Mouse (Mus musculus): ENCODE results near the gene Rasl12. TPM values are rescaled to one million over a fixed set of nuclear protein-coding genes. Genes with fewer than 3 reads are reported as not detected.

The Rasl12 gene
- polyA plus RNA-seq, 1 experiment from 2014 or later = 6.7 TPM

DNA sequence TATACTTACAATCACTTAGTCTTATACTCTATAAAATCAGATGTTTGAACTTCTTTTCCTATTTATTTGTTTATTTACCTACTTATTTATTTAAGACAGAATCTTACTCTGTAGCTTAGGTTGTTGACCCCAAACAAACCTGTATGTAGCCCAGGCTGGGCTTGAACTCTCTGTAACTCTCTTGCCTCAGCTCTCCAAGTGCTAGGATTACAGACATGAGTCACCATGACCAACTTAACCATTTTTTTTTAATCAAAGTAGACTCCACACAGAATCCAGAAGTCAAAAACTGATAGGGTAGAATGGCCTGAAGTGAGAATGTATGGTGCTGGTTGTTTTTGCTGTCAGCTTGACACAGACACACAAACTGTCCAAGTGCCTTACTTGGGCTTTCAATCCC lies 32.1 kb downstream of the Rasl12 start:
- H3K9me3 ChIP-seq (replicated peaks) = no peaks in the 10 kb centered on the region
- H3K27me3 ChIP-seq (ENCODE audit: low read depth, poor library complexity, severe bottlenecking) = no peaks in the 10 kb centered on the region
- H3K4me1 ChIP-seq = no peaks in the 10 kb centered on the region
- H3K36me3 ChIP-seq = no peaks in the 10 kb centered on the region
- H3K27ac ChIP-seq (replicated peaks) = no peak overlapping the region
- no peak for DNase-seq (ENCODE audit: low spot score)
- H3K4me3 ChIP-seq = no peak overlapping the region

DNA sequence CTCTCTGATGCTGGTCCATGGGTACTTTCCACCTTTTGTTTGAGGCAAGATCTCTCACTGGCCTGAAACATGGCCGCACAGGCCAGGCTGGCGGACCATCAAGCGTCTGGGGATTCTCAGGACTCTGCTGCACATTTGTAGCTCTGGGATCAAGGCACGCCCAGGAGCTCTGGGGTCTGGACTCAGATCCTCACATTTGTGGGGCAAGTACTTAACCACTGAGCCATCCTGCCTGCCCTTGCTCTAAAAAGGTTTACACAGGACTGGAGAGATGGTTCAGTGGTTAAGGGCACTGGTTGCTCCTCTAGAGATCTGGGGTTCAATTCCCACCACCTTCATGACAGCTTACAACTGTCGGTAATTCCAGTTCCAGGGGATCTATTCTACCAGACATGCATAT lies 32.6 kb downstream of the Rasl12 start:
- H3K27me3 ChIP-seq (ENCODE audit: low read depth, poor library complexity, severe bottlenecking) = no peaks in the 10 kb centered on the region
- peaks cover 2% of the 10 kb centered on the region for H3K4me1 ChIP-seq
- no peaks in the 10 kb centered on the region for H3K9me3 ChIP-seq (replicated peaks)
- no peak for DNase-seq (ENCODE audit: low spot score)
- H3K27ac ChIP-seq (replicated peaks) = no peak overlapping the region
- H3K36me3 ChIP-seq = no peaks in the 10 kb centered on the region
- 88% methylated on average over 5 of the region's 5 CpGs for WGBS
- no peak overlapping the region for H3K4me3 ChIP-seq

DNA sequence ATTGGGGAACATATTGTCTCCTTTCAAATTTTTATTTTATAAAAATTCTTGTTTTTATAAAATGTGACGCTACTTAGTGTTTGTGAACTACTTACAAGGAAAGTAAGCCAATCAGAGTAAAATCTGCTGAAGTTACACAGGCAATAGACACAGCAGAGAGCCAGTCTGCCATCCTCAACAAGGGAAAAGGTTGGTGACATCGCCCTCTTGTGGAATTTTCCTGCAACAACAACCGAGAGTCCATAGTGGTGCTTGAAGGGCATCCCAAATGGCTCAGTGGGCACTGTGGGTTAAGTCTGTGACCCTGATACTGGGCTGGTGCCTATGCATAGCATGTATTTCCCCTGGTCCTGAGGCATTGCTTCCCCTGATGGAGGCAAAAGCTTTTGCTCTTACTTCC lies 33.9 kb downstream of the Rasl12 start:
- WGBS = 4% methylated on average over 3 of the region's 3 CpGs
- no peaks in the 10 kb centered on the region for H3K9me3 ChIP-seq (replicated peaks)
- H3K36me3 ChIP-seq = no peaks in the 10 kb centered on the region
- peak; percentile 74 for DNase-seq (ENCODE audit: low spot score)
- H3K4me1 ChIP-seq = peaks cover 11% of the 10 kb centered on the region
- H3K27me3 ChIP-seq (ENCODE audit: low read depth, poor library complexity, severe bottlenecking) = no peaks in the 10 kb centered on the region
- H3K27ac ChIP-seq (replicated peaks) = no peak overlapping the region
- H3K4me3 ChIP-seq = no peak overlapping the region

DNA sequence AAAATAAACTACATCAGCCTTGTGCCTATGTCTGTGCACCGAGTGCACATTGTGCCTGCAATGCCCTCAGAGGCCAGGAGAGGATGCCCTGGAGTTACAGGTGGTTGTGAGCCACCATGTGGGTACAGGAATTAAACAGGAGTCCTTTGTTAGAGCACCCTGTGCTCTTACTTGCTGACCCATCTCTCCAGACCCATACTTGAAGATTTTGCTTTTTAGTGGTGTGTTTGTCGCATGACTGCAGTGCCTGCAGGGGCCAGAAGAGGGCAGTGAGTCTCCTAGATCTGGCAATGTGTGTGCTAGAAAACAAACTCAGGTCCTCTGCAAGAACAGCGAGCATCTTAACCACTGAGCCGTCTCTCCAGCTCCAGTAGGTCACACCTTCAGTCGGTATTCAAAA lies 35.8 kb downstream of the Rasl12 start:
- WGBS = 68% methylated on average over 5 of the region's 5 CpGs
- peak; percentile 49 for DNase-seq (ENCODE audit: low spot score)
- no peaks in the 10 kb centered on the region for H3K27me3 ChIP-seq (ENCODE audit: low read depth, poor library complexity, severe bottlenecking)
- no peaks in the 10 kb centered on the region for H3K9me3 ChIP-seq (replicated peaks)
- no peak overlapping the region for H3K4me3 ChIP-seq
- no peak overlapping the region for H3K27ac ChIP-seq (replicated peaks)
- peaks cover 11% of the 10 kb centered on the region for H3K4me1 ChIP-seq
- peaks cover 12% of the 10 kb centered on the region for H3K36me3 ChIP-seq

DNA sequence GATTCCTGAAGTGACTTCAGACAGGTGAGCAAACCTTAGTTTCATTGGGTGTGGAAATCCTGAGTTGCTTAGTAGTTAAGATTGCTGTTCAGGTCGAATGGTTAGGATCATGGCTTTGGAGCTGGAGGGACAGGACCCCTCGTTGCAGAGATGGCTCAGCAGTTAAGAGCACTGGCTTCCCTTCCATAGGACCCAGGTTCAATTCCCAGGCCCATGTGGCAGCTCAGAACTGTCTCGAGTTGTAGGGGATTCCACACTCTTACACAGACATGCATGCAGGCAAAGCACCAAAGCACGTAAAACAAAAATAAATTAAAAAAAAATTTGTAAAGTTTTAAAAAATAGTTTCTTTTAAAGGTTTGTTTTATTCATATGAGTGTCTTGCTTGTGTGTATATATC lies 36.9 kb downstream of the Rasl12 start:
- H3K27ac ChIP-seq (replicated peaks) = no peak overlapping the region
- DNase-seq (ENCODE audit: low spot score) = no peak
- 74% methylated on average over 4 of the region's 4 CpGs for WGBS
- H3K9me3 ChIP-seq (replicated peaks) = no peaks in the 10 kb centered on the region
- peaks cover 11% of the 10 kb centered on the region for H3K4me1 ChIP-seq
- H3K4me3 ChIP-seq = peak overlapping the region; percentile 97; the same call in 1 of the 2 replicates
- no peaks in the 10 kb centered on the region for H3K27me3 ChIP-seq (ENCODE audit: low read depth, poor library complexity, severe bottlenecking)
- H3K36me3 ChIP-seq = peaks cover 19% of the 10 kb centered on the region

DNA sequence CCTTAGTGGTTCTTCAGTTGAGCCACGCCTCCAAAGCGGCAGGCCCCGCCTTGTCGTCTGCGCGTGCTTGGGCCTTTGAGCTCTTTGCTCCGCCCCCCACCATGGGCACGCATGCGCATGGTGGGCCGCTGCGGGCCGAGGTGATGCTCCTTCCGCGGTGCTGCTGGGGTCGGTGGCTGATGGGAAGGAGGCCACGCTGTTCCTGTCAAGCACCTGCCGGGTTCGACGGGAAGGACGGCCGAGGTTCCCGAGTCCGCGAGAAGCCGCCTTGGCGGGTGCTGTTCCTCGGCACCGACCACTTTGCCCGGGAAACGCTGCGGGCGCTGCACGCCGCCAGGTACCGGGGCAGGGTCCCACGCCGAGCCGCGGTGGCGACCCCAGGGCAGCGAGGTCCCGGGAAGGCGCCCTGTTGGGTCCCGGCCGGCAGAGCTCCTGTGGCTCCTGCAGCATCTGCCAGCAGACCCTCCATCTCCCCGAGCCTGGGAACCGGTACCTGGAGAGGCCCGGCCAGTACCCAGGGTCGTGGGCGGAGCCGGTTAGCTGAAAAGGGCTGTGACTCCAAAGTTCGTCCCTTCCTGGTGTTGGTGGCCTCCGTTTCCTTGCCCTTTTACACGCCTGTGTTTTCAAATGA lies 37.5 kb downstream of the Rasl12 start, which contains the start of gene Mtfmt:
Gene Mtfmt (plus strand): TSS at position 112 of the 631 bp plus-strand sequence.
- peaks cover 11% of the 10 kb centered on the region for H3K4me1 ChIP-seq
- no peaks in the 10 kb centered on the region for H3K27me3 ChIP-seq (ENCODE audit: low read depth, poor library complexity, severe bottlenecking)
- WGBS = under 1% methylated on average over 54 of the region's 54 CpGs
- H3K27ac ChIP-seq (replicated peaks) = peak within 1 kb of the TSS; percentile 88
- peak within 1 kb of the TSS; percentile 97 for H3K4me3 ChIP-seq
- H3K9me3 ChIP-seq (replicated peaks) = no peaks in the 10 kb centered on the region
- peak; percentile 93 for DNase-seq (ENCODE audit: low spot score)
- peaks cover 25% of the 10 kb centered on the region for H3K36me3 ChIP-seq

DNA sequence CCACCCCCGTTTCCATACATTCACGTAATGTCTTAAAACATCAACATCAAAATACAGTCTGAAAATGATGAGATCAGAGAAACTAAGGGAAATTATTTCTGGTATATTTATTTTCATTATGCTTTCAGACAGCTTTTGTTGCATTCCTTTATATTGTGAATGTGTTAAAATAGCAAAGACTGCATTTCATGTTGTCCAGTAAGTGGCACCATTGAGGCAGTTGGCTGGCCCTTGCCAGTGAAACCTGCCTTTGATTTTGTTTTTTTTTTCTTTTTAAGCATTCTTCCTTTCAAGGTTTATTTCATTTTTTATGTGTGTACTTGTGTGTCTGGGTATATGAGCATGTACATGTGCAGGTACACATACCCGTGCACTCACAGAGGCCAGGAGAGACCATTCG lies 46.4 kb downstream of the Rasl12 start:
- Histone ChIP-seq H3K27me3 (ENCODE audit: low read depth, poor library complexity, severe bottlenecking) (no peaks in the 10 kb centered on the region), H3K9me3 (replicated peaks) (no peaks in the 10 kb centered on the region), H3K4me3 (no peak overlapping the region), H3K4me1 (no peaks in the 10 kb centered on the region), H3K27ac (replicated peaks) (no peak overlapping the region), H3K36me3 (peaks cover 77% of the 10 kb centered on the region)
- 93% methylated on average over 4 of the region's 4 CpGs for WGBS
- DNase-seq (ENCODE audit: low spot score) = no peak

DNA sequence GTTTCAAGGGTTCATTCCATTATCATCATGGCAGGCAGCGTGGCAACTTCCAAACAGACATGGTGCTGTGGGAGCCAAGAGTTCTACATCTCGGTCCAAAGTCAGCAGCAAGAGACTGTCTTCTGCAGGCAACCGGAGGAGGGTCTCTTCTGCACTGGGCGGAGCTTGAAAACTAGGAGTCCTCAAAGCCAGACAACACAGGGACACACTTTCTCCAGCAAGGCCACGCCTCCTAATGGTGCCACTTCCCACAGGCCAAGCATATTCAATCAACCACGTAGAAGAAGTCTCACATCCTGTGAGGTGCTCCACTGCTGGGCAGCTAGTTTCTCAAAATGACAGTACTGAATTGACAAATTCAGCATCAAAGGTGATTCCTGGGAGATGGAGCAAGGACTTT lies 49.6 kb downstream of the Rasl12 start:
- H3K27ac ChIP-seq (replicated peaks) = no peak overlapping the region
- H3K4me1 ChIP-seq = no peaks in the 10 kb centered on the region
- peaks cover 80% of the 10 kb centered on the region for H3K36me3 ChIP-seq
- no peak for DNase-seq (ENCODE audit: low spot score)
- WGBS = 92% methylated on average over 6 of the region's 6 CpGs
- no peaks in the 10 kb centered on the region for H3K27me3 ChIP-seq (ENCODE audit: low read depth, poor library complexity, severe bottlenecking)
- no peak overlapping the region for H3K4me3 ChIP-seq
- no peaks in the 10 kb centered on the region for H3K9me3 ChIP-seq (replicated peaks)

DNA sequence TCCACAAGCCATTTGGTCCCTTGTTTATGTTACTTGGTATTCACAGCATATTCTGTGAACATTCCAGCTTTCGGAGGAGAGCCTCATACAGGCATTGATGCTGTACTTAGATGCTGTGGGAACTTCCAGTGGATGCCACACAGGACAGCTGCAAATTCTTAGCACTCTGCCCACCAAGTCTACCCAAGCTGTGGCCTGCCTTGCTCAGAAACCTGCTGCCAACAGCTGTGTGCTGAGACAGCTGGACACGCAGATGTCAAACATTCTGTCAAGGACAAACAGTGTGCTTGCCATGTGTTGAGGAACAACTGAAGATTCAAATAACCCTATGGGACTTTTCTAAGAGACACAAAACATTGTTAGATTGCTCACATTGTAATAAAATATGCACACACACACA lies 60.7 kb downstream of the Rasl12 start:
- Histone ChIP-seq H3K36me3 (peaks cover under 1% of the 10 kb centered on the region; the same call in 1 of the 2 replicates), H3K4me3 (no peak overlapping the region), H3K9me3 (replicated peaks) (no peaks in the 10 kb centered on the region), H3K4me1 (peaks cover 22% of the 10 kb centered on the region), H3K27ac (replicated peaks) (no peak overlapping the region), H3K27me3 (ENCODE audit: low read depth, poor library complexity, severe bottlenecking) (no peaks in the 10 kb centered on the region)
- DNase-seq (ENCODE audit: low spot score) = no peak
- WGBS = 93% methylated on average over 2 of the region's 2 CpGs

DNA sequence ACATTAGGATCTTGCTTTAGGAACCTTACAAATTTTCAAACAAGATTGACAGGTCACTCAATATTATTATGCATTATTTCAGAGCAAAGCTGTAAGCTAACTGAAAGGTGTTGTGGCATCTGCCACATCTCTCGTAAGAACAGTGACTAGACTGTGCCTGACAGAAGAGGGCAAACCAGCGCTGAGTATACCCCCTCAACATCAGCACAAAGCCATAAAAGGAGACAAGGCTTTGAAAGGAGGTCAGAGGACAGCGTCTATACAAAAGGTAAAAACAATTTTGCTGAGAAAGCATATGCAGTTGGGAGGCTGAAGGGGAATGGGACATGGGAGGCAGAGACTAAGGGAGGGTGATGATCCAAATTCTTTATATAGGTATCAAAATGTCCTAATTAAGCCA lies 61.9 kb downstream of the Rasl12 start:
- H3K4me1 ChIP-seq = peaks cover 22% of the 10 kb centered on the region
- 49% methylated on average over 3 of the region's 3 CpGs for WGBS
- peak overlapping the region; percentile 91 for H3K27ac ChIP-seq (replicated peaks)
- peak overlapping the region; percentile 94; the same call in 1 of the 2 replicates for H3K4me3 ChIP-seq
- DNase-seq (ENCODE audit: low spot score) = no peak
- H3K9me3 ChIP-seq (replicated peaks) = no peaks in the 10 kb centered on the region
- H3K36me3 ChIP-seq = peaks cover 11% of the 10 kb centered on the region
- no peaks in the 10 kb centered on the region for H3K27me3 ChIP-seq (ENCODE audit: low read depth, poor library complexity, severe bottlenecking)

DNA sequence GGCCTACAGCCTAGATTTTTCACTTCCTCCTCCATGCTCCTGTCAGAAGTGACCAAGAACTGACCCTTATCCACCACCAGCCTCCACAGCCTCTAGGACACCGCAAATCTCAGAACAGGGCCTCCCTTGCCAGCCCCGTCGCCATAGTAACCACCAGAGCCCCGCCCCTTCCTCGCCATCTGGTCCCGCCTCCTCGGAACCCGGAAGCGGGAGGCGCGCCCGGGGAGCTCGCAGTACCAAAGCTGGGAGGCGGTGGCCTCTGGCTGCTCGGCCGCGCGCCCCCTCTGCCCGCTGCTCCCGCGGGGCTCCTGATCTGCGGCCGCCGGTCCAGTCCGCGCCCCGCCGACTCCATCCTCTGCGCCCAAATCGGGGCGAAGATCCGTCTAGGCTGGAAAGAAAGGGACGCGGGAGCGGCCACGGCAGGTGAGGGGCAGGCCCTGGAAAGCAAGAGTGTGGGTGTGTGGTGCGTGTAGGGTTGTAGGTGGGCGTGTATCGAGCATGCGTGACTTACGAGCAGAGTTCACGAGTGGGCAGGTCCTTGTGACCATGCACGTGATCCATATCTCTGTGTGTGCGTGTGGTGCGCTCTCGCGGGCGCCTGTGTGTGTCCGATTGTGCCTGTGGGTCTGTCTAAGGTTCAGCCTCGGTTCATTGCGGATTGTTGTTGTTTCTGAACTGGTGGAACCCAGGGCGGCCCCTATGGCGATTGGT lies 62.6 kb downstream of the Rasl12 start, which contains the start of gene Spg21:
Gene Spg21 (plus strand): TSS at position 216 of the 711 bp plus-strand sequence.
- peak; percentile 98 for DNase-seq (ENCODE audit: low spot score)
- under 1% methylated on average over 53 of the region's 53 CpGs for WGBS

DNA sequence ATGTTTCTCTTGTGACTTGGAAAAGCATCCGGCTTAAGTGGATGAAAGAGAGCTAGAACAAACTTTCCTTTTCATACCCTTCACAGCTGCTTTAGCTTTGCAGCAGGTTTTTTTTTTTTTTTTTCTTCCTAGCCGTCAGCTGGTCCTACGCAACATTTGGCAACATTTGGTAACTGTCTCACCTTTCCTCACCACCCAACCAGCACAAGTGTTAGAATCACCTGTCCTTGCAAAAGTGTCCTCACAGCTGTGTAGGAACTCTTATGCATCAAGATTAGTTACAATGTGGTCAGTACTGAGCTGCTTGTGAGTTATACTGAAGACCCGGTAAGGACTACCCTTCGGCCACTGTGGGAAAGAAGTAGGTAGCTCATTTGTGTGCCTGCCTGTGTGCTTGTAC lies 64.2 kb downstream of the Rasl12 start:
- no peak for DNase-seq (ENCODE audit: low spot score)
- WGBS = 87% methylated on average over 5 of the region's 5 CpGs
- no peak overlapping the region for H3K27ac ChIP-seq (replicated peaks)
- H3K4me1 ChIP-seq = peaks cover 22% of the 10 kb centered on the region
- peaks cover 33% of the 10 kb centered on the region for H3K36me3 ChIP-seq
- no peaks in the 10 kb centered on the region for H3K9me3 ChIP-seq (replicated peaks)
- H3K4me3 ChIP-seq = no peak overlapping the region
- H3K27me3 ChIP-seq (ENCODE audit: low read depth, poor library complexity, severe bottlenecking) = no peaks in the 10 kb centered on the region

More for the DNA sequence above, 62.6 kb downstream of the Rasl12 start, which contains the start of gene Spg21:
- Histone ChIP-seq H3K4me1 (peaks cover 22% of the 10 kb centered on the region), H3K36me3 (peaks cover 17% of the 10 kb centered on the region), H3K27ac (replicated peaks) (peak within 1 kb of the TSS; percentile 91), H3K4me3 (peak within 1 kb of the TSS; percentile 94), H3K27me3 (ENCODE audit: low read depth, poor library complexity, severe bottlenecking) (no peaks in the 10 kb centered on the region), H3K9me3 (replicated peaks) (no peaks in the 10 kb centered on the region)

DNA sequence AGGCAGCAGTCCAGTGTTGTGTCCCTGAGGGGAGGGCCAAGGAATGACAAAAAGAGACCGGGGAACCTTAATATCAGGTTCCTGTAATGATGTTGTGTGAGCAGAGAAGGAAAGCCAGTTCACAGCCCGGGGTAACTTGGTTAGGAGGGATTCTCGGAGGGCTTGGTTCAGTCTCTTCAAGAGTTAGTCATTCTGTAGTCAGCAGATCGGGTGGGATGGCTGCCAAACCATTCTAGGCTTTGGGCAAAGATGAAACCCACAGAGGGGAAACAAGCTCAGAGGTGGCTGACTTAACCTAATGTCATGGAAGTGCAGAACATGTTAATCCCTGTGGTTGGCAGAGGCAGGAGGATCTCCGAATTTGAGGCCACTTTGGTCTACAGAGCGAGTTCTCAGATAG lies 65.9 kb downstream of the Rasl12 start:
- Histone ChIP-seq H3K4me3 (no peak overlapping the region), H3K27ac (replicated peaks) (no peak overlapping the region), H3K36me3 (peaks cover 44% of the 10 kb centered on the region), H3K27me3 (ENCODE audit: low read depth, poor library complexity, severe bottlenecking) (no peaks in the 10 kb centered on the region), H3K4me1 (peaks cover 25% of the 10 kb centered on the region), H3K9me3 (replicated peaks) (no peaks in the 10 kb centered on the region)
- 90% methylated on average over 6 of the region's 6 CpGs for WGBS
- DNase-seq (ENCODE audit: low spot score) = no peak
